Mouse (Mus musculus): ENCODE results near the gene Nid2.

DNA sequence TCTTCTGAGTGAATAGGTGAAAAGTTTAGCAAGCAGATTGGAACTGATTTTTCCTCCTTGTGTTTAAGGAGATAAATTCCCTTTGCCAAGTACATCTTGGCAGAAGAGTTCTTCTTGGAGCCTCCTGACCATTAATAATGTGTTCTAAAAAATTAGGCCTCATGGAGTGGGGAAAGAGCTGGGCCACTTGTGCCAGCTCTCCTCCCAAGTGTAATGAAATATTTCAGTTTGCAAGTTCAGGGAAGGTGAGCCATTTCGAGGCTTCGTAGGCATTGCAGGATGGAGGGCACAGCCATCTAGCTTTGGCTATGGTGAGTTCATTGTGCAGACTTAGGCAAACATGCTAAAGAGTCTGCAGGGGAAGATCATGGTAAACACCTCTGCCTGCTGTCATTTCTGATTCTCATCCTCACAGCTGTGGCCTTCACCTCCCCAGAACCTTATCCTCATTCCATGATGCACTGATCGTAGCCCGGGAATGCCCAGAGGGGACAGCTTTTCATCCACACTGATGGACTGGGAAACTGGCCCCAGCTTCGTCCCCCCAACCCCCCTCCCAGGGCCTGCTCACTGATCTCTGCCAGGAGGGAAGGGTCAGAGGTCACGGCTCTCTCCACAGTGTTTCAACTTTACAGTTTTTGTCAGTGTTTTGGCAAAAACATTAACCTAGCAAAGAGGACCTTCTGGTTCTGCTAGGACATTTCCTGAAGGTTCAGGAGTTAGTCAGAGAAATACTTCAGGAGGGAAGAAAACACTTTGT lies 18.6 kb downstream of the Nid2 start:
- TF ChIP-seq CTCF (IDR thresholded peaks at IDR 0.05; ENCODE audit: extremely low read depth, insufficient read length, insufficient replicate concordance, low read depth, low read length) (no peak), POLR2A (IDR thresholded peaks at IDR 0.05; ENCODE audit: low read depth, low read length) (no peak)

All from small intestine, adult 2 months (tissue).